Mouse (Mus musculus): Measurements from ENCODE around the gene Serpine1. TPM values are rescaled to one million over a fixed set of nuclear protein-coding genes. Genes with fewer than 3 reads are reported as not detected.

The Serpine1 gene
- polyA plus RNA-seq, 1 experiment = 3.3 TPM

- TF ChIP-seq GATA1 (IDR thresholded peaks at IDR 0.05; ENCODE audit: low read length) = no peak
Measured at GRCm38 (mm10) chr5:137076191-137076930, 4.3 kb upstream of the Serpine1 start.

- TF ChIP-seq GATA1 (IDR thresholded peaks at IDR 0.05; ENCODE audit: low read length) = no peak
Measured at GRCm38 (mm10) chr5:137075726-137076125, 3.7 kb upstream of the Serpine1 start.

- no peak for TF ChIP-seq GATA1 (IDR thresholded peaks at IDR 0.05; ENCODE audit: low read length)
Measured at GRCm38 (mm10) chr5:137074191-137074651, 2.2 kb upstream of the Serpine1 start.

GRCm38 (mm10) chr5:137073141-137073540 is 1.1 kb upstream of the Serpine1 start:
- no peak for TF ChIP-seq GATA1 (IDR thresholded peaks at IDR 0.05; ENCODE audit: low read length)

GRCm38 (mm10) chr5:137070881-137071605 is 1.0 kb downstream of the Serpine1 start:
- TF ChIP-seq GATA1 (IDR thresholded peaks at IDR 0.05; ENCODE audit: low read length) = no peak

GRCm38 (mm10) chr5:137068711-137069110 is 3.4 kb downstream of the Serpine1 start:
- TF ChIP-seq GATA1 (IDR thresholded peaks at IDR 0.05; ENCODE audit: low read length) = no peak

- TF ChIP-seq GATA1 (IDR thresholded peaks at IDR 0.05; ENCODE audit: low read length) = no peak
Measured at GRCm38 (mm10) chr5:137065923-137066322, 6.1 kb downstream of the Serpine1 start.

- TF ChIP-seq GATA1 (IDR thresholded peaks at IDR 0.05; ENCODE audit: low read length) = no peak
Measured at GRCm38 (mm10) chr5:137065454-137065853, 6.6 kb downstream of the Serpine1 start.

- TF ChIP-seq GATA1 (IDR thresholded peaks at IDR 0.05; ENCODE audit: low read length) = no peak
Measured at GRCm38 (mm10) chr5:137062601-137063000, 9.5 kb downstream of the Serpine1 start.

- no peak for TF ChIP-seq GATA1 (IDR thresholded peaks at IDR 0.05; ENCODE audit: low read length)
Measured at GRCm38 (mm10) chr5:137061809-137062481, 10.1 kb downstream of the Serpine1 start.

GRCm38 (mm10) chr5:137054873-137055272 is 17.2 kb downstream of the Serpine1 start:
- no peak for TF ChIP-seq GATA1 (IDR thresholded peaks at IDR 0.05; ENCODE audit: low read length)

GRCm38 (mm10) chr5:137054299-137054698 is 17.8 kb downstream of the Serpine1 start:
- TF ChIP-seq GATA1 (IDR thresholded peaks at IDR 0.05; ENCODE audit: low read length) = no peak

GRCm38 (mm10) chr5:137051914-137052505 is 20.1 kb downstream of the Serpine1 start:
- no peak for TF ChIP-seq GATA1 (IDR thresholded peaks at IDR 0.05; ENCODE audit: low read length)

- no peak for TF ChIP-seq GATA1 (IDR thresholded peaks at IDR 0.05; ENCODE audit: low read length)
Measured at GRCm38 (mm10) chr5:137051125-137051524, 20.9 kb downstream of the Serpine1 start.

GRCm38 (mm10) chr5:137046991-137047390 is 25.1 kb downstream of the Serpine1 start:
- no peak for TF ChIP-seq GATA1 (IDR thresholded peaks at IDR 0.05; ENCODE audit: low read length)

GRCm38 (mm10) chr5:137046324-137046718 is 25.7 kb downstream of the Serpine1 start:
- no peak for TF ChIP-seq GATA1 (IDR thresholded peaks at IDR 0.05; ENCODE audit: low read length)
